8 mouse cellular contexts compared by ENCODE assay signal in the genomic region with DNA sequence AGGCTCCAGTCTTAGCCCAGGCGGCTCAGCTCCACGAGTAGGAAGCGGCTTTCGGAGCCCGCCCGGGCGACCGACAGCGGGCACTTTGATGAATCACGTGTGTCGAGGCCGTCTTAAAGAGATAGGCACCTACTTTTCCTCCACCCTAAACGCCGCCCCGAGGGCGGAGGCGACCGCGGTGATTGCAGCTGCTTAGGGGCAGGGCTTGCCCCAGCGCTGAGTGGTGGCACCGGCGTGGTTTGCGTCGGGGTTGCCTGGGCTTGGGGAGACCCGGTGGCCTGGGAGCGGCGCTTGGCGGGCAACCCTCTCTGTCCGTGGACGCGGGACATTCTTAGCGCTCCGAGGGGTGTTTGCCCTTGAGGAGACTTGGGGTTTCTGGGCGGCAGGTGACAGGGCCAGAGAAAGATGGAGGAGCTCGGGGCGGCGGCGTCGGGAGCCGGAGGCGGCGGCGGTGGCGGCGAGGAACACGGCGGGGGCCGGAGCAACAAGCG. TPM values are rescaled to one million over a fixed set of nuclear protein-coding genes. Genes with fewer than 3 reads are reported as not detected.
DNase-seq lines count a peak whose midpoint lies in the region; ATAC-seq lines count a peak whose summit lies in the region.

A gene (plus strand): TSS at position 172 of the 491 bp plus-strand sequence.

- WGBS in intestine, embryonic 15.5 days: 9% methylated on average over 47 of the region's 49 CpGs

- intact Hi-C loops in gastrocnemius, postnatal 36 days (cut with DNase I): no loop called here
- intact Hi-C loops in left cerebral cortex, postnatal 25 days (cut with DNase I): no loop called here

- peak within 1 kb of the TSS; percentile 62; the same call in 1 of the 2 replicates for H3K27ac ChIP-seq in intestine, embryonic 15.5 days

- peak; percentile 98 for ATAC-seq in intestine, embryonic 15.5 days

- DNase-seq in adrenal gland, adult 2 months: peak; percentile 93
- DNase-seq in embryo, embryonic 11.5 days (ENCODE audit: low read depth, low spot score): peak; percentile 51
- peak; percentile 58 to 78 for DNase-seq in gastrocnemius, postnatal 36 days
- peak; percentile 66 to 76 for DNase-seq in left cerebral cortex, postnatal 25 days (ENCODE audit: low spot score in 2 of 2)
- peak; percentile 82 for DNase-seq in mesoderm, embryonic 11.5 days (ENCODE audit: low read depth, low spot score)
- DNase-seq in right cerebral cortex, postnatal 25 days: peak; percentile 64
- peak; percentile 60 to 82 for DNase-seq in urinary bladder, postnatal 36 days (ENCODE audit: low spot score in 2 of 2)

- no peaks in the 10 kb centered on the region for H3K4me1 ChIP-seq in intestine, embryonic 15.5 days (replicated peaks)

- H3K27me3 ChIP-seq in intestine, embryonic 15.5 days (replicated peaks): no peaks in the 10 kb centered on the region

- peak within 1 kb of the TSS; percentile 50 for H3K9ac ChIP-seq in intestine, embryonic 15.5 days

- H3K36me3 ChIP-seq in intestine, embryonic 15.5 days: no peaks in the 10 kb centered on the region

- H3K4me2 ChIP-seq in intestine, embryonic 15.5 days (replicated peaks): peak within 1 kb of the TSS; percentile 54

- no peaks in the 10 kb centered on the region for H3K9me3 ChIP-seq in intestine, embryonic 15.5 days

- H3K4me3 ChIP-seq in intestine, embryonic 15.5 days (replicated peaks): peak within 1 kb of the TSS; percentile 55

RNA-seq across cellular contexts. Expression of the gene that starts here (rescaled TPM):
- total RNA-seq in adrenal gland, adult 2 months (2021): 10 to 100 TPM; 20.1 to 24.8 TPM
- 2.5 and 3.7 TPM in 2 replicates for polyA plus RNA-seq in adrenal gland, adult 2 months (2012; rRNA removed)
- total RNA-seq in gastrocnemius, postnatal 36 days (2021): 1 to 10 TPM; 3.5 to 4.1 TPM
- polyA plus RNA-seq in intestine, embryonic 15.5 days (2015; fragmentation: Nextera tagmentation; extraction: Ambion mirVana): 3.5 and 4.4 TPM in 2 replicates
- total RNA-seq in left cerebral cortex, postnatal 25 days (2021): 10 to 100 TPM; 21.9 to 25.6 TPM

Comparison
In these comparisons a context has a peak if more than half of its experiments do, and no peak if none do; other contexts are left out.
1. Peak in every context shown above with its lines: DNase-seq, ATAC-seq, H3K4me3 ChIP-seq and H3K27ac ChIP-seq.
2. RNA of the gene that starts here (total RNA-seq): 21.9 to 25.6 TPM in left cerebral cortex, postnatal 25 days and 20.1 to 24.8 TPM in adrenal gland, adult 2 months; 3.5 to 4.1 TPM in gastrocnemius, postnatal 36 days; every median in the first group is over 4 times any median in the second.